Mouse (Mus musculus): ENCODE measurements around the gene Fap.

GRCm38 (mm10) chr2:62619679-62620078 is 45.8 kb upstream of the Fap start:
- TF ChIP-seq GATA1 (IDR thresholded peaks at IDR 0.05; ENCODE audit: low read length) (no peak), TAL1 (IDR thresholded peaks at IDR 0.05; ENCODE audit: low read length) (peak; percentile 42; the same call in 2 of the 3 replicates)

Measured in erythroblast, embryonic 14.5 days (primary cell).